ENCODE assay signal across 18 mouse cellular contexts in the genomic region with DNA sequence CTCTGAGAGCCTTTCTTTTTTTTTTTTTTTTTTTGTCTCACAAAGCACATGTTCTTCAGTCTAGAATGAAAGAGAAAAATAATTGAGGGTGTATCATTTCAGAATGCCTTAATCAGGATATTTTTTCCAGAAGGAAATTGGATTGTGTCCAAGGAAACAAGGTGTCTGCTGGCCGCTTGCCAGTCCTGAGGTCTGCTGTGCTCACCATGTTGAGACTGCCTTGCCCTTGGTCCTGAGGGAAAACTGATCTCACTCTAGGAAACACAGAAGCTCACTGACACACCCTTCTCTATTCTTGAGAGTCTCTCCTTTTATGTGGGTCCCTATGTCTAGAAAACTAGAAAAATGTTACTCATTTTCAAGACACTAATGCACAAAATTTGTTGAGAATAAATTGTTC.
A peak's percentile ranks its signal among the peaks of the same experiment; 100 is the strongest.
DNase-seq lines count a peak whose midpoint lies in the region; ATAC-seq lines count a peak whose summit lies in the region.
"Had no signal": no experiment of that assay in that cellular context is flagged by ENCODE, and none has a peak within 500 bp of the region (broad histone marks: within the 10 kb centered on the region; RNA-seq: fewer than 3 reads in every experiment).

No protein-coding gene starts in this region.

- no peak for ATAC-seq in kidney, embryonic 14.5 days (ENCODE audit: low FRiP score, low TSS enrichment)
- no peak for ATAC-seq in frontal cortex, adult (ENCODE audit: low TSS enrichment)

- no peaks in the 10 kb centered on the region for H3K9me3 ChIP-seq in kidney, embryonic 14.5 days (ENCODE audit: control insufficient read depth, low read length)
- H3K9me3 ChIP-seq: G1E; heart, embryonic 12.5 days; midbrain, embryonic 12.5 days had no signal

- WGBS in kidney, embryonic 14.5 days: 64% methylated on average over 1 of the region's 1 CpGs

- no peaks in the 10 kb centered on the region for H3K4me1 ChIP-seq in kidney, embryonic 14.5 days (ENCODE audit: control insufficient read depth, insufficient read depth, low read length)
- H3K4me1 ChIP-seq: heart, embryonic 12.5 days; midbrain, embryonic 12.5 days had no signal

- H3K36me3 ChIP-seq in kidney, embryonic 14.5 days (ENCODE audit: control insufficient read depth, insufficient read depth, low read length): no peaks in the 10 kb centered on the region
- H3K36me3 ChIP-seq: G1E; heart, embryonic 12.5 days; midbrain, embryonic 12.5 days had no signal

- no peaks in the 10 kb centered on the region for H3K27me3 ChIP-seq in kidney, embryonic 14.5 days (ENCODE audit: control insufficient read depth, insufficient read depth, low read length)
- H3K27me3 ChIP-seq: heart, embryonic 12.5 days; midbrain, embryonic 12.5 days had no signal

- peak; percentile 4 for DNase-seq in kidney, adult 11 months
- peak; percentile 47 for DNase-seq in 3T3-L1 (ENCODE audit: low read depth, low spot score)
- peak; percentile 10 to 28 for DNase-seq in cerebellum, adult 18-20 months
- peak; percentile 27 for DNase-seq in kidney, adult 9 months
- no peak for DNase-seq in right cerebral cortex, adult 18-20 months
- no peak for DNase-seq in right cerebral cortex, postnatal 10 days (ENCODE audit: low spot score in 2 of 2)
- DNase-seq: adrenal gland, postnatal 14 days; embryo, embryonic 11 days; gastrocnemius, postnatal 25 days; heart, postnatal 4 days; liver; right cerebral cortex, postnatal 4 days had no signal

- H3K4me3 ChIP-seq in kidney, embryonic 14.5 days (ENCODE audit: low read length): no peak overlapping the region
- H3K4me3 ChIP-seq: heart, embryonic 12.5 days; midbrain, embryonic 12.5 days had no signal

- no peak overlapping the region for H3K4me2 ChIP-seq in kidney, embryonic 14.5 days (replicated peaks; ENCODE audit: low read depth, low read length)
- H3K4me2 ChIP-seq: heart, embryonic 12.5 days; midbrain, embryonic 12.5 days had no signal

- H3K9ac ChIP-seq in kidney, embryonic 14.5 days (ENCODE audit: low read depth, low read length): no peak overlapping the region
- H3K9ac ChIP-seq: heart, embryonic 12.5 days; midbrain, embryonic 12.5 days had no signal

- no peak overlapping the region for H3K27ac ChIP-seq in kidney, embryonic 14.5 days (ENCODE audit: low read depth, low read length)
- H3K27ac ChIP-seq: macrophage; midbrain, embryonic 12.5 days had no signal

Comparison
In these comparisons a context has a peak if more than half of its experiments do, and no peak if none do; other contexts are left out.
1. DNase-seq: peak in kidney, adult 11 months (single experiment), 3T3-L1 (single experiment), cerebellum, adult 18-20 months (2 of 2) and kidney, adult 9 months (single experiment); none in right cerebral cortex, adult 18-20 months (single experiment) and right cerebral cortex, postnatal 10 days (0 of 2).